Mouse (Mus musculus) intestine, postnatal 0 days (tissue): ENCODE data around the gene Itgb8. TPM values are rescaled to one million over a fixed set of nuclear protein-coding genes. Genes with fewer than 3 reads are reported as not detected.

Source experiments
- ATAC-seq: fragments of 200-750 bp; cut with Nextera tagmentation; 2 replicates; pipeline ENCODE4 v1.8.0; 2017; ENCODE audit warnings: mild to moderate bottlenecking, moderate TSS enrichment, moderate library complexity
- H3K27ac ChIP-seq: fragments of 300-500 bp; sonication (generic); 2 replicates; pipeline ENCODE4 v1.5.1; 2014; ENCODE audit warnings: mild to moderate bottlenecking, low read depth, low read length, moderate library complexity
- H3K27me3 ChIP-seq: fragments of 300-500 bp; sonication (generic); replicated peaks from 2 replicates; pipeline ENCODE4 v1.6.1; 2014; ENCODE audit warnings: low read length, mixed read lengths; ENCODE audit not compliant: control insufficient read depth, insufficient read depth
- H3K36me3 ChIP-seq: fragments of 300-500 bp; sonication (generic); 2 replicates; pipeline ENCODE4 v1.6.1; 2014; ENCODE audit warnings: mild to moderate bottlenecking, moderate library complexity; ENCODE audit not compliant: control insufficient read depth, insufficient read depth
- H3K4me1 ChIP-seq: fragments of 300-500 bp; sonication (generic); replicated peaks from 2 replicates; pipeline ENCODE4 v1.6.1; 2014; ENCODE audit warnings: antibody characterized with exemption, low read length, mixed read lengths; ENCODE audit not compliant: control insufficient read depth, insufficient read depth
- H3K4me2 ChIP-seq: fragments of 300-500 bp; sonication (generic); replicated peaks from 2 replicates; pipeline ENCODE4 v1.6.1; 2014; ENCODE audit warnings: low read depth, mild to moderate bottlenecking, moderate library complexity
- H3K4me3 ChIP-seq: fragments of 300-500 bp; sonication (generic); 2 replicates; pipeline ENCODE4 v1.5.1; 2014; ENCODE audit warnings: low read depth, low read length
- H3K9ac ChIP-seq: fragments of 300-500 bp; sonication (generic); 2 replicates; pipeline ENCODE4 v1.6.1; 2014; ENCODE audit warnings: mild to moderate bottlenecking, low read depth, low read length
- H3K9me3 ChIP-seq: fragments of 300-500 bp; sonication (generic); 2 replicates; pipeline ENCODE4 v1.6.1; 2016; ENCODE audit warnings: mixed run types; ENCODE audit not compliant: control insufficient read depth
- CTCF ChIP-seq: sonication (generic); IDR thresholded peaks from 2 replicates; pipeline ENCODE4 v1.5.1; 2016; ENCODE audit warnings: low read depth, mild to moderate bottlenecking, control low read depth, antibody characterized with exemption, moderate library complexity
- WGBS: fragments of 180-500 bp; shearing (Covaris S2); extraction: QIAGEN DNeasy Blood & Tissue Kit; methylation state at CpG from one replicate; pipeline ENCODE4 v1.1.7; 2014; 5-methylcytosine and 5-hydroxymethylcytosine counted together
- polyA plus RNA-seq: library from polyadenylated mRNA; unstranded; fragments of >200 nt; fragmentation: Nextera tagmentation; extraction: Ambion mirVana; gene quantifications from 2 replicates; pipeline ENCODE4 v1.2.1, GENCODE M21; 2015

Itgb8 gene
- polyA plus RNA-seq, 1 experiment from 2014 or later = 1.1 TPM

GRCm38 (mm10) chr12:119146031-119146430, 92.6 kb downstream of the Itgb8 start:
- no peak overlapping the region for H3K4me2 ChIP-seq
- no peak overlapping the region for H3K27ac ChIP-seq
- TF ChIP-seq CTCF = no peak
- H3K9me3 ChIP-seq = no peaks in the 10 kb centered on the region
- no peaks in the 10 kb centered on the region for H3K4me1 ChIP-seq
- ATAC-seq = no peak
- no peak overlapping the region for H3K4me3 ChIP-seq
- H3K27me3 ChIP-seq = no peaks in the 10 kb centered on the region
- H3K36me3 ChIP-seq = no peaks in the 10 kb centered on the region
- WGBS = 73% methylated on average over 1 of the region's 1 CpGs
- H3K9ac ChIP-seq = no peak overlapping the region

- 63% methylated on average over 1 of the region's 1 CpGs for WGBS
- no peak for ATAC-seq
Measured at GRCm38 (mm10) chr12:119137946-119138345, 100.7 kb downstream of the Itgb8 start.

GRCm38 (mm10) chr12:119113522-119114135, 125.0 kb downstream of the Itgb8 start:
- Histone ChIP-seq H3K4me2 (no peak overlapping the region), H3K27me3 (no peaks in the 10 kb centered on the region), H3K4me3 (no peak overlapping the region), H3K36me3 (no peaks in the 10 kb centered on the region), H3K27ac (no peak overlapping the region), H3K9ac (no peak overlapping the region), H3K4me1 (no peaks in the 10 kb centered on the region), H3K9me3 (no peaks in the 10 kb centered on the region)
- TF ChIP-seq CTCF = no peak
- WGBS = 52% methylated on average over 6 of the region's 6 CpGs
- ATAC-seq = no peak

More at GRCm38 (mm10) chr12:119137946-119138345, 100.7 kb downstream of the Itgb8 start:
- Histone ChIP-seq H3K27ac (no peak overlapping the region), H3K36me3 (no peaks in the 10 kb centered on the region), H3K9me3 (no peaks in the 10 kb centered on the region), H3K9ac (no peak overlapping the region), H3K4me2 (no peak overlapping the region), H3K27me3 (no peaks in the 10 kb centered on the region), H3K4me3 (no peak overlapping the region), H3K4me1 (no peaks in the 10 kb centered on the region)
- TF ChIP-seq CTCF = no peak

- no peaks in the 10 kb centered on the region for H3K9me3 ChIP-seq
- no peak for TF ChIP-seq CTCF
- ATAC-seq = no peak
- no peaks in the 10 kb centered on the region for H3K4me1 ChIP-seq
- no peak overlapping the region for H3K4me3 ChIP-seq
- no peak overlapping the region for H3K4me2 ChIP-seq
- no peak overlapping the region for H3K9ac ChIP-seq
- H3K36me3 ChIP-seq = no peaks in the 10 kb centered on the region
- H3K27me3 ChIP-seq = no peaks in the 10 kb centered on the region
- H3K27ac ChIP-seq = no peak overlapping the region
- 30% methylated on average over 2 of the region's 2 CpGs for WGBS
Measured at GRCm38 (mm10) chr12:119110091-119110490, 128.5 kb downstream of the Itgb8 start.

Other genes starting within 250 kb of the Itgb8 start
- 0.43 and 0.47 TPM in 2 replicates for gene Macc1, start 75.5 kb upstream of the Itgb8 start, polyA plus RNA-seq